Mouse (Mus musculus) brain, embryonic 18.5 days (tissue): Measurements from ENCODE around the gene Slc34a3.

ENCODE experiments used
- DNase-seq: peaks from one replicate; pipeline ENCODE4 v3.0.0-alpha.2; 2012; ENCODE audit warnings: low read depth, low spot score

Slc34a3 gene

DNA sequence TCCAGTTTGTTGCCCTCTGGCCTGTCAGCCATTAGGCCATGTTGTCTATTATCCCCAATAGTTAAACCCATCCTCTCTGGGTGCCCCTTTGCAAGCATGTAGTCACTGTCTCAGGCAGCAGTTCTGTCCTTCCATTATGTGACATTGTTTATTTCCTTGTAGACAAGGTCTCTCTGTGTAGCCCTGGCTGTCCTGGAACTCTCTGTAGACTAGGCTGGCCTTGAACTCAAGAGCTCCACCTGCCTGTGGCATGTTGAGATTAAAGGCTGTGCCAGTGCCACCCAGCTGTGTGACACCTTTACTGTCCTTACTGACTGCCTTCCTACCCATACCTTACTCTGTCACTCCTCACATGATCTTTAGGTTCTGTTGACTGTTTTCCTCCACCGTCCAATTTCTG lies 18.2 kb upstream of the Slc34a3 start:
- DNase-seq: no peak

DNA sequence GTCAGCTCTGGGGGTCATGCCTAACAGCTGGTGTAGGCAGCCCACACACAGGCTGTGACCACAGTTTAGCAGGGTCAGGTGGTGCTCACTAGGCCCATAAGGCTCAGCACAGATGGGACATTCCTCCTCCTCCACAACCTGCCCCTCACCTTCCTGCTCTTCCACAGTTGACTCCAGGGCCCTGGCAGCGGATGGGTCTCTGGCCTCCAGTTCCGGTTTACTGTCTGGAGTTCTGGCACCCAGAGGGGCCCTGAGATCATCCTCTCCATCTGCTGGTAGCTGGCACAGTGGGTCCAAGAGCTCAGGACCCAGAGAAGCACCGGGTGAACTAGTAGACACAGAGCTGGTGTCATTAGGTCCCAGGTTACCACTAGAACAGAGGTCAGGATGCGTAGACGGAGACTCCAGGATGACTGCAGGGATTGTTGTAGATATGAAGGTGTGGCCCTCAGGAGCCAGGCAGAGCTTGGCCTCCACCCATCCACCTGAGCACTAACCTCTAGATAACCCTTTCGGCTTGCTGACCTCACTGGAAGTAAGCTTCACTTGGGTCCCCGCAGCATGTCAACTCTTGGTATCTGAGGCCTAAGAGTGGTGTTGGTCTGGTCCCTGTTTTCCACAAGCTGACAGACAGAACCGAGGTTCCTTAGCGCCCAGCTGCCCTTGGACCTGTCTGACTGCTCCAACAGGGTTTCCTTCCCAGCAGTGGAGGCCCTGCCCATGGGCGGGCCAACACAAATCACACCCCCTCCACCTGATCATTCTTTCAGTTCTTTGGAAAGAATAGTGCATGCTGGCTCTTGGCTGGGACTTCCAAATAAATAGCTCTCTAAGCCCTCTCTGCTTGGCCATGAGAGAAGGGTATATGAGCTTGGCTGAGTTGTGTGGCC lies 12.3 kb upstream of the Slc34a3 start, which contains the start of gene AL732309.1:
Gene AL732309.1, minus strand, starts transcription at position 681 of the 890 bp plus-strand sequence.
- DNase-seq: no peak

DNA sequence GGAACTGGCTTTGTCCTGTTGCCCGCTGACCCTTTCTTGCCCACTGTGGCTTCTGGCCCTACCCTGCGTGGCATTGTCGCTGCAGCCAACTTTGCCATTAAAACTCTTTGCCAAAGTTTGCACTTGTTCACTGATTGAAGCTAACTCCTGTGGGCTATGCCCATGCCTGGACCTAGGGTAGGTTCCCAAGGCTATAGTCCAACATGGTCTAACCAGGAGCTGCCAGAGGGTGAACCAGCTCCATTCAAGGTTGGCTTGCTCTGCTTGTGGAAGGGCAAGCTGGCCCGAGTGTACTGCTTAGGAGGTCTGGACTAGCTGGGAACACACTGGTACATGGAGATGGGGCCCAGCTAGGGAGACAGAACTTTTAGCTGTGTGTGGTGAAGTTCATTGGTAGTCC lies 10.0 kb upstream of the Slc34a3 start:
- DNase-seq: no peak

- no peak for DNase-seq
These were observed 9.2 kb upstream of the Slc34a3 start for GRCm38 (mm10) chr2:25243342-25243741.

DNA sequence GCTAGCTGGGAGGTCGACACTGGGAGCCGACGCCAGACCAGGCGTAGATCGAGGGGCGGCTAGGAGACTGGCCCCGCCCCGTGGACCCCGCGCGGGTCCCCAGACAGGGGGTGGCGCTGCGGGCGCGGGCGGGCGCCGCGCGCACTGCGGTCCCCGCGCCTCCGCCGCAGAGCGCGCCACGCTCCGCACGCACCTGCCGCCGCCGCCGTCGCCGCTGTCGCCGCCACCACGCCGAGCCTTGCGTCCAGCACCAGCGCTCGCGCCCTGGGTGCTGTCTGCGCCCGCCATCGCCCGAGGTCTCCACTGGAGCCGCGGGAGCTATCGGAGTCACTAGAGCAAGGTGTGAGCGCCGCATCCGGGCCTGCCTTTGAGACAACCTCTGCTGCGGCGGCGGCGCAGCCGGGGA lies 7.9 kb upstream of the Slc34a3 start, which contains the start of the genes Rnf208 and Cysrt1:
Gene Rnf208, plus strand, starts transcription at position 155 of the 406 bp plus-strand sequence.
Gene Cysrt1, minus strand, starts transcription at position 352 of the 406 bp plus-strand sequence.
- DNase-seq: no peak

DNA sequence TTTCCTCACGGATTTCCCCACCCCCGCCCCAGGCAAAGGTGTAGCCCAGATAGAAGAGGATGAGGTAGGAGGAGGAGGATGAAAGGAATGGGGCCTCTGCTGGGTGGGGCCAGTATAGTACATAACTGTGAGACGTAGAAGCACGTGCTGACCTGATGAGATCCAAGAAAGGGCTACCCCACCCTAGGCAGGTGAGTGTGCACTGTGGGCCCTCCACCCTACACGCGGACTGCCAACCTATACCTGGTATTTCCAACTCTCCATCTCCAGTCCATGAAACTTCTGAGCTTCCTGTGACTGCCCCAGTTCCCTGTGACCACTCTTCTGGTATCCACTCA lies 7.2 kb upstream of the Slc34a3 start:
- no peak for DNase-seq

DNA sequence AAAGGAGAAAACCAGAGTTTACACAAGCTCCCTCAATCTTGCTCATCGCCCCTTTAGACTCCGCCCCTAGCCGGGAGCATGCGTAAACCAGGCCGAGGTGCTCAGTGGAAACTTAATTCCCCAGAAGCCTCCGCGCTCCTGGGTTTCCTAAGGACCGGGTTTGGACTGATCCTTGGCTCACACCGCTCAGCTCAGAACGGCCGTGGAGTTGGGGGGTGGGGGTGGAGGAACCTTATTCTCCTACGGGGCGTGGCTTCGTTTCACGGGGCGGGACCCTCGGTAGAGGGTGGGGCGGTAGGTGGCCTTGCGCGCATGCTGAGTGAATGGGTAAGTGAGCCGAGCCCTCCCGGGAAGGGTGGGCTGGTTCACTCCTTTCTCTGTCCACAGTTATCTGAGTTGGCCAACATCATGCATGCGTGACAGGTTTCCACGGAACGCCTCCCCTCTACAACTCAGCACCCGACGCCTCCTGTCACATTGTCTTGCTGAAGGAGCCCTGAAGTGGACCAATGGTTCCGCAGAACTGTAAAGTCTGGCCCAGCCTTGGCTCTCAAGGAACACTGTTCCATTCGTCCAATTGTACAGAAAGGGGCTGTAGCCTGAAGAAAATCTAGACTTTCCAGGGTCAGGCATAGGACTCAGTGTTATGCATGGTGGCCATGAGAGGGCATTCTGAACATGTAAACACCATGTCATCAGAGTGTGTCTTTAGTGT lies 6.7 kb upstream of the Slc34a3 start:
- peak; percentile 71 for DNase-seq

- no peak for DNase-seq
These were observed 6.1 kb upstream of the Slc34a3 start for GRCm38 (mm10) chr2:25240310-25240709.

DNA sequence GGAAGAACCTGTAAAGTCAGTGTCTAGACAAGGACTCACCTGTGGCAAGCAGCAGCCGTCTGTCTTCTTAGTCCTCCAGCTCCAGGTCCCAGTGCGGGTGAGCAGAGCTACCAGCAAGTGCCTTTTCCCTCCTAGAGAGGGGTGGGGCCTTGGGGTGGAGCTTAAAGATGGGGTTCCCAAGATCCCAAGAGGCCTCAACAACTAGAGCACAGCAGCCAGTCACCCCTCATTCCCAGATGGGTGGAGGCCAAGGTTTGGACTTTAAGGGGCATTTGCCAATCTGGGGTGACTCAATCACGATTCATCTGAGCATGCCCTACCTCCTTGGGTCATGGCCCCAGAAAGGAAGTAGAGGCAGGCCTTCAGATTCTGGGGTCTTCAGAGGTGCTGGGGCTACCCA lies 5.6 kb upstream of the Slc34a3 start:
- DNase-seq: no peak

- no peak for DNase-seq
These were observed 3.9 kb upstream of the Slc34a3 start for GRCm38 (mm10) chr2:25238106-25238505.

- no peak for DNase-seq
These were observed 3.4 kb upstream of the Slc34a3 start for GRCm38 (mm10) chr2:25237522-25237921.

GRCm38 (mm10) chr2:25236614-25237013 lies 2.5 kb upstream of the Slc34a3 start, which contains the start of gene Rnf224:
Rnf224 (minus strand) TSS chr2:25236787.
- DNase-seq: no peak

GRCm38 (mm10) chr2:25234551-25235220 lies 522 bp upstream of the Slc34a3 start:
- DNase-seq: no peak

DNA sequence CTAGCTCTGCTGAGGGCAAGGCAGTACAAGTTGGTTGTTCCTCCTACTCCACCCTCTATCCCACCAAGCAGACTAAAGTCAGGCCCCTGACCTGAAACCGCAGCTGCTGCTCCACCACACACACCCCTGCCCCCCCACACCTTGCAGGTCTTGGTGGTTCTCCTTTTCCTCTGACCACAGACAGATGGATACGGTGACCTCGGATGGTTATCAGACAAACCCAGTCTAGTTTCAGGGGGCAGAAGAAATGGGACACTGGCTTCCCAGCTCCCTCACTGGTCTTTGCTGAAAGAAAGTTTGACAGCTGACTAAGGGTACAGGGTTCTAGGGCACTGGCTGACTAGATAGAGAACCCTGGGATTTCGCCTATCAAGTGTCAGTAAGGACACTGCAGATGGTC lies 743 bp downstream of the Slc34a3 start:
- DNase-seq: no peak

DNA sequence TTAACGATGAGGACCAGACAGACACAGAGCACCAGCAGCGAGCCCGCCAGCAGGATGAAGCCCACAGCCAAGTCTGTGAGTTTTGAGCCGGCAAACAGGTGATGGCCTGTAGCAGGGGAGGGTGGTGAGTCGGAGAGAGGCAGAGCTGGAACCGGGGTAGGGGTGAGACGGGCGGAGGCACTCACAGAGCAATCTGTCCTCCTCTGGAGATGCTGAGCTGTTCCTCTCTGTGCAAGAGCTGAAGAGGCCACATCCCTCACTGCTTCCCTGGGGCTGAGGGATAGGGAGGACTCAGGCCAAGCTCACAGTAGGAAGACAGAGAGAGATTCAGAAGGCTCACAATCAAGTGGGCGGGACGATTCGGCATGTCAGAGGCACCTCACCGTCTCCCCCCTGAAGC lies 3.1 kb downstream of the Slc34a3 start:
- DNase-seq: no peak

DNA sequence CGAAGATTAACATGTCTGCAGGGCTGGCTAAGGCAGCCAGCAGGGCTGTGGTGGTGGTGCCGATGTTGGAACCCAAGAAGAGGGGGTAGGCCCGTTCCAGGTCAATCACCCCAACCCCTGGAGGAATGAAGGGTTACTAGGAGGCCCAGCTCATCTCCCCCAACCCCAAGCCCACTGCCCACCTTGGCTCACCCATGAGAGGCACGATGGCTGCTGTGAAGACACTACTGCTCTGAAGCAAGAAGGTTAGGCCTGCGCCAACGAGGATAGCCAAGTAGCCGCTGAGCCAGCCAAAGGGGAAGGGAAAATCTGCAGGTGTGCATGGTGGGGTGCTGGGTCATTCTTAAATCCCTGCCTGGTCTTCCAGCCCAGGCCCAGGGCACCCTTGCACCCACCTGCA lies 3.6 kb downstream of the Slc34a3 start:
- no peak for DNase-seq

DNA sequence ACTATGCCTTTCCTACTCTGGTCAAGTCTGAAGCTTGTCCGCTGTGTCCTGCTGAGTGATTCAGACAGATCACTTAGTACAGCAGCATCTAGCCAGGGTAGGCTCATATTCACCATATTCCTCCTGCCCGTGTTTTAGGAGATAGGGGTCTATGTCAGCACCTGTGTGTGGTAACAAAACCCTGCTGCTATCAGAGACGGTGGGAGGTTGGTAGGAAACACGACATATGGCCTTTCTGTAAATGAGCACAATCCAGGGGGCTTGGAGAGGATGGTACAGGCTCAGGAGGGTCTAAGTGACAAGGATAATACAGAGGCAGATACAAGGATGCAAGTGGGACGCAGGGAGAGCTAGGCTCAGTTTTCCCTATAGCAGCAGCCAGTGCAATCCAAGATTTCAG lies 4.6 kb downstream of the Slc34a3 start:
- DNase-seq: no peak

DNA sequence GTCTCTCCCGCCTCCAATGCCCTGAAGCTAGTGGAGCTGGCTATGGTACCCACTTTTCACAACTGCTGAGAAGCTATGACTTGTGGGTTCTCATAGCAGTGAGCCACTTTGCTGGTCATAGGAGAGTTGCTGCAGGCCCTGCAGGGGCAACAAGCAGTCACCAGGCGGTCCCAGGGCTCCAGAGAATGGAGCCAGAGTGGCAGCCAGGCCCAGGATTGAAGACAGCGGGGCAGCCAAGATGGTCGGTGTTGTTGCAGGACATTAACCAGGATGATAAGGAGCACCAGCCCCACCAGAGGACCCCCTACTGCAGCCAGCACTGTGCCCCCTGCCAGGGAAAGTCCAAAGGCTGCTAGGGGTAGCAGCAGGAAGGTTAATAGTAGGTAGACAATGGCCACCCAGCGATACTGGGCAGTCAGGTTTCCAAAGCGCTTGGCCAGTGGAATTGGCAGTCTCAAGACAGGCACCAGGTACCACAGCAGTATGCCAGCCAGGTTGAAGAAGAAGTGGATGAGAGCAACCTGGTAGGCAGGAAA lies 5.1 kb downstream of the Slc34a3 start:
- no peak for DNase-seq

- peak; percentile 60 for DNase-seq
These were observed 5.7 kb downstream of the Slc34a3 start for GRCm38 (mm10) chr2:25228431-25228889.

GRCm38 (mm10) chr2:25227406-25227805 lies 6.8 kb downstream of the Slc34a3 start:
- DNase-seq: no peak

- no peak for DNase-seq
These were observed 7.3 kb downstream of the Slc34a3 start for GRCm38 (mm10) chr2:25226864-25227263.
